ENCODE assay signal across 11 mouse cellular contexts in genomic region chr3:30244401-30244871, GRCm38 (mm10).
DNase-seq lines count a peak whose midpoint lies in the region; ATAC-seq and TF ChIP-seq lines count a peak whose summit lies in the region.
"Had no signal": no experiment of that assay in that cellular context is flagged by ENCODE, and none has a peak within 500 bp of the region (broad histone marks: within the 10 kb centered on the region; RNA-seq: fewer than 3 reads in every experiment).

No protein-coding gene starts in this region.

- no peaks in the 10 kb centered on the region for H3K27me3 ChIP-seq in liver, postnatal 0 days (ENCODE audit: insufficient read depth, low read length)
- H3K27me3 ChIP-seq: forebrain, embryonic 13.5 days; liver, embryonic 15.5 days had no signal

- H3K9me3 ChIP-seq in liver, postnatal 0 days (ENCODE audit: low read length): no peaks in the 10 kb centered on the region
- H3K9me3 ChIP-seq: forebrain, embryonic 13.5 days; liver, embryonic 15.5 days had no signal

- H3K4me3 ChIP-seq in liver, postnatal 0 days (ENCODE audit: low read depth, low read length): no peak overlapping the region
- H3K4me3 ChIP-seq: forebrain, embryonic 13.5 days; liver, embryonic 15.5 days had no signal

- 52% methylated on average over 7 of the region's 7 CpGs for WGBS in liver, postnatal 0 days (ENCODE audit: insufficient replicate concordance)

- no peak for TF ChIP-seq CTCF in liver, postnatal 0 days (IDR thresholded peaks at IDR 0.05; ENCODE audit: low read depth)

- no peak overlapping the region for H3K4me2 ChIP-seq in liver, postnatal 0 days (ENCODE audit: low read depth, low read length)
- H3K4me2 ChIP-seq: forebrain, embryonic 13.5 days; liver, embryonic 15.5 days had no signal

- TF ChIP-seq EP300 in liver, postnatal 0 days (IDR thresholded peaks at IDR 0.05; ENCODE audit: low read depth): no peak

- peak; percentile 18 for DNase-seq in adrenal gland, adult 8-10 months
- no peak for DNase-seq in adrenal gland, adult 18-20 months (ENCODE audit: low spot score in 2 of 2)
- peak; percentile 74 for DNase-seq in NIH3T3 (ENCODE audit: low read depth)
- peak; percentile 32 for DNase-seq in gastrocnemius, postnatal 14 days
- DNase-seq in heart, postnatal 25 days (ENCODE audit: low spot score): peak; percentile 60
- no peak for DNase-seq in urinary bladder, postnatal 14 days (ENCODE audit: low spot score)
- no peak for DNase-seq in liver, postnatal 0 days
- no peak for DNase-seq in cerebellum, postnatal 14 days

- H3K27ac ChIP-seq in liver, postnatal 0 days (ENCODE audit: low read depth): no peak overlapping the region
- H3K27ac ChIP-seq: forebrain, embryonic 13.5 days; liver, embryonic 15.5 days had no signal

- no peaks in the 10 kb centered on the region for H3K36me3 ChIP-seq in liver, postnatal 0 days (replicated peaks; ENCODE audit: insufficient read depth, low read length)
- H3K36me3 ChIP-seq: liver, embryonic 15.5 days had no signal

- intact Hi-C loops in gastrocnemius, postnatal 14 days (cut with DNase I; ENCODE audit: low total_unique reads): no loop called here
- intact Hi-C loops in heart, postnatal 25 days (cut with DNase I): loop anchor here (10.0 kb wide), 1 partner anchor 230 kb away; no protein-coding TSS in a partner anchor

- H3K4me1 ChIP-seq in liver, postnatal 0 days (ENCODE audit: insufficient read depth): no peaks in the 10 kb centered on the region
- H3K4me1 ChIP-seq: forebrain, embryonic 13.5 days; liver, embryonic 15.5 days had no signal

- no peak overlapping the region for H3K9ac ChIP-seq in liver, postnatal 0 days (replicated peaks)
- H3K9ac ChIP-seq: forebrain, embryonic 13.5 days; liver, embryonic 15.5 days had no signal

- no peak for ATAC-seq in liver, postnatal 0 days
- ATAC-seq: forebrain, embryonic 13.5 days; Patski had no signal

Comparison
In these comparisons a context has a peak if more than half of its experiments do, and no peak if none do; other contexts are left out.
1. DNase-seq: peak in adrenal gland, adult 8-10 months (single experiment), NIH3T3 (single experiment), gastrocnemius, postnatal 14 days (single experiment) and heart, postnatal 25 days (single experiment); none in adrenal gland, adult 18-20 months (0 of 2), urinary bladder, postnatal 14 days (single experiment), liver, postnatal 0 days (single experiment) and cerebellum, postnatal 14 days (0 of 2).